Mouse (Mus musculus) kidney, adult 2 months (tissue): Measurements from ENCODE around the gene Grk6. TPM values are rescaled to one million over a fixed set of nuclear protein-coding genes. Genes with fewer than 3 reads are reported as not detected.
A peak's percentile ranks its signal among the peaks of the same experiment; 100 is the strongest.

Source experiments
- DNase-seq: peaks from one replicate; pipeline ENCODE4 v3.0.0; 2021
- H3K27ac ChIP-seq: fragments of 200-500 bp; 2 replicates; pipeline ENCODE4 v1.5.1; 2012; ENCODE audit warnings: low read depth, low read length, control low read depth, inconsistent platforms; ENCODE audit not compliant: insufficient read depth
- H3K27me3 ChIP-seq: fragments of 200-500 bp; replicated peaks from 2 replicates; pipeline ENCODE4 v1.6.1; 2012; ENCODE audit warnings: mild to moderate bottlenecking, moderate library complexity, low read length, inconsistent platforms; ENCODE audit not compliant: control insufficient read depth, insufficient read depth
- H3K36me3 ChIP-seq: fragments of 200-500 bp; 2 replicates; pipeline ENCODE4 v1.6.1; 2012; ENCODE audit warnings: mild to moderate bottlenecking, moderate library complexity, low read length, inconsistent platforms; ENCODE audit not compliant: control insufficient read depth, insufficient read depth
- H3K4me1 ChIP-seq: fragments of 200-500 bp; 2 replicates; pipeline ENCODE4 v1.6.1; 2011; ENCODE audit warnings: low read length; ENCODE audit not compliant: control insufficient read depth, insufficient read depth
- H3K4me3 ChIP-seq: fragments of 200-500 bp; 2 replicates; pipeline ENCODE4 v1.5.1; 2011; ENCODE audit warnings: mild to moderate bottlenecking, low read depth, low read length, control low read depth; ENCODE audit not compliant: insufficient read depth
- CTCF ChIP-seq: fragments of 200-500 bp; conservative IDR thresholded peaks from 2 replicates; pipeline ENCODE4 v1.5.1; 2011; ENCODE audit warnings: low read depth, mild to moderate bottlenecking, control low read depth, low read length, moderate library complexity, mixed read lengths; ENCODE audit not compliant: insufficient read depth, insufficient read length
- POLR2A ChIP-seq: fragments of 200-500 bp; IDR thresholded peaks from one replicate; pipeline ENCODE4 v1.6.1; 2011; ENCODE audit warnings: low read depth, low read length, control low read depth
- WGBS: fragments of 180-500 bp; shearing (Covaris S2); methylation state at CpG from one replicate; pipeline ENCODE4 v1.1.7; 2018; 5-methylcytosine and 5-hydroxymethylcytosine counted together
- polyA plus RNA-seq: library from polyadenylated mRNA; depleted of rRNA; stranded (reverse); fragments of >200 nt; gene quantifications from 2 replicates; pipeline ENCODE4 v1.2.3, GENCODE M21; 2012

The Grk6 gene
- polyA plus RNA-seq, 1 experiment = 27.4 TPM

DNA sequence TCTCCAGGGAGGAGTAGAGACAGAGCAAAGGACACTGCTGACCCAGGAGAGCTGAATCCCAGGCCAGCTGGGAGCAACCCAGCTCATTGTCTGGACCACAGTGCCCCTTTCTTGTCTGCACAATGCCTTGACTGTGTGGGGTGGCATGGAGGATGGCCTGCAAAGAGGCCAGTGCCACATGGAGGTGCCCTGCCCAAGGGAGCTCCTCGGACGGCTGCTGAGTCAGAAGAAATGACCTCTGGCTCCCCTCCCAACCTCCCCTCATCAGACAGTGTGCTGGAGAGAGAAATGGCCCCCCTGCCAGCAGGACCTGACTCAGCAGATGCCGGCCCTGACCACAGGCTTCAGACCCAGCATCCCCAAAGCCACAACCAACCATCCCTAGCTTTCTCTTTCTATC lies 20.3 kb downstream of the Grk6 start:
- Histone ChIP-seq H3K4me3 (no peak overlapping the region), H3K36me3 (no peaks in the 10 kb centered on the region), H3K27ac (no peak overlapping the region), H3K4me1 (no peaks in the 10 kb centered on the region), H3K27me3 (no peaks in the 10 kb centered on the region)
- DNase-seq = no peak
- TF ChIP-seq CTCF (no peak), POLR2A (no peak)
- WGBS = 29% methylated on average over 3 of the region's 3 CpGs

- no peak for DNase-seq
- H3K27me3 ChIP-seq = no peaks in the 10 kb centered on the region
- H3K27ac ChIP-seq = no peak overlapping the region
- TF ChIP-seq POLR2A = no peak
- no peak for TF ChIP-seq CTCF
- WGBS = 69% methylated on average over 5 of the region's 5 CpGs
- no peaks in the 10 kb centered on the region for H3K36me3 ChIP-seq
- H3K4me1 ChIP-seq = no peaks in the 10 kb centered on the region
- no peak overlapping the region for H3K4me3 ChIP-seq
These were observed 21.1 kb downstream of the Grk6 start for GRCm38 (mm10) chr13:55465830-55466440.

GRCm38 (mm10) chr13:55468851-55469560 lies 24.1 kb downstream of the Grk6 start:
- 50% methylated on average over 13 of the region's 13 CpGs for WGBS

DNA sequence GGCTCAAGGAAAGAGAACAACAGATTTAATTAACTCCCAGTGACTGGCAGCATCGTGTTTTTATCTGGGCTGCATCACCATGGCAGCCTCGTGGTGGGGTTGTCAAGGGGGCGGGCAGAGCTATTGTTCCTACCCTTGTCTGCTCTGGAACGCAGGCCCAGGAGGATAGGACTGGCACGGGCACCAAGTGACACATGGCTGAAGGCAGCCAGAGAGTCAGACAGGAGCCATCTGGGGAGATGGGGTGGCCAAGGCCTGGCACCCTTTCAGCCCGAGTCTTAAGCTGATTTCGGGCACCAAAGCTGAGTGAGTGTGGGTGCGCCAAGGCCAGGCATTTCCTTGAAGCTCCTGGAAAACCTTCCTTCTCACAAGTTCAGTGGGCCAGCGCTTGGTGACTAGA lies 25.5 kb downstream of the Grk6 start:
- TF ChIP-seq CTCF (no peak), POLR2A (no peak)
- DNase-seq = no peak
- no peak overlapping the region for H3K27ac ChIP-seq
- no peak overlapping the region for H3K4me3 ChIP-seq
- no peaks in the 10 kb centered on the region for H3K27me3 ChIP-seq
- H3K4me1 ChIP-seq = no peaks in the 10 kb centered on the region
- H3K36me3 ChIP-seq = no peaks in the 10 kb centered on the region
- WGBS = 79% methylated on average over 9 of the region's 9 CpGs

More at GRCm38 (mm10) chr13:55468851-55469560, 24.1 kb downstream of the Grk6 start:
- H3K4me3 ChIP-seq = no peak overlapping the region
- DNase-seq = peak; percentile 37
- no peaks in the 10 kb centered on the region for H3K27me3 ChIP-seq
- H3K36me3 ChIP-seq = no peaks in the 10 kb centered on the region
- H3K27ac ChIP-seq = no peak overlapping the region
- no peaks in the 10 kb centered on the region for H3K4me1 ChIP-seq
- peak; percentile 53 for TF ChIP-seq CTCF
- TF ChIP-seq POLR2A = no peak

- no peaks in the 10 kb centered on the region for H3K4me1 ChIP-seq
- peak; percentile 67 for TF ChIP-seq CTCF
- no peak for TF ChIP-seq POLR2A
- H3K4me3 ChIP-seq = peak overlapping the region; percentile 58
- no peaks in the 10 kb centered on the region for H3K27me3 ChIP-seq
- no peaks in the 10 kb centered on the region for H3K36me3 ChIP-seq
- WGBS = under 1% methylated on average over 54 of the region's 54 CpGs
- peak; percentile 84 for DNase-seq
- no peak overlapping the region for H3K27ac ChIP-seq
These were observed 26.4 kb downstream of the Grk6 start for GRCm38 (mm10) chr13:55471156-55471818.

DNA sequence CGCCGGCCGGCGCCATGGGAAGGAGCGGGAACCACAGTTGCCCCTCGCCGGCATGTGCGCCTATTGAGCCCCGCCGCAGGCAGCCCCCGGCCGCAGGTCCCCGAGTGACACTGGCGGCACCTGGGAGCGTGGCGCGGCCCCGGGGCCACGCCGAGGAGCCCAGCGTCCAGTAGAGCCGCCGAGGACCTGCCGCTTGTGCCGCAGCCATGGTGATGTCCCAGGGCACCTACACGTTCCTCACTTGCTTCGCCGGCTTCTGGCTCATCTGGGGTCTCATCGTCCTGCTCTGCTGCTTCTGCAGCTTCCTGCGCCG lies 26.9 kb downstream of the Grk6 start:
- Histone ChIP-seq H3K36me3 (no peaks in the 10 kb centered on the region), H3K27ac (no peak overlapping the region), H3K4me1 (no peaks in the 10 kb centered on the region), H3K4me3 (peak overlapping the region; percentile 58), H3K27me3 (no peaks in the 10 kb centered on the region)
- WGBS = under 1% methylated on average over 31 of the region's 31 CpGs
- DNase-seq = no peak
- no peak for TF ChIP-seq CTCF

DNA sequence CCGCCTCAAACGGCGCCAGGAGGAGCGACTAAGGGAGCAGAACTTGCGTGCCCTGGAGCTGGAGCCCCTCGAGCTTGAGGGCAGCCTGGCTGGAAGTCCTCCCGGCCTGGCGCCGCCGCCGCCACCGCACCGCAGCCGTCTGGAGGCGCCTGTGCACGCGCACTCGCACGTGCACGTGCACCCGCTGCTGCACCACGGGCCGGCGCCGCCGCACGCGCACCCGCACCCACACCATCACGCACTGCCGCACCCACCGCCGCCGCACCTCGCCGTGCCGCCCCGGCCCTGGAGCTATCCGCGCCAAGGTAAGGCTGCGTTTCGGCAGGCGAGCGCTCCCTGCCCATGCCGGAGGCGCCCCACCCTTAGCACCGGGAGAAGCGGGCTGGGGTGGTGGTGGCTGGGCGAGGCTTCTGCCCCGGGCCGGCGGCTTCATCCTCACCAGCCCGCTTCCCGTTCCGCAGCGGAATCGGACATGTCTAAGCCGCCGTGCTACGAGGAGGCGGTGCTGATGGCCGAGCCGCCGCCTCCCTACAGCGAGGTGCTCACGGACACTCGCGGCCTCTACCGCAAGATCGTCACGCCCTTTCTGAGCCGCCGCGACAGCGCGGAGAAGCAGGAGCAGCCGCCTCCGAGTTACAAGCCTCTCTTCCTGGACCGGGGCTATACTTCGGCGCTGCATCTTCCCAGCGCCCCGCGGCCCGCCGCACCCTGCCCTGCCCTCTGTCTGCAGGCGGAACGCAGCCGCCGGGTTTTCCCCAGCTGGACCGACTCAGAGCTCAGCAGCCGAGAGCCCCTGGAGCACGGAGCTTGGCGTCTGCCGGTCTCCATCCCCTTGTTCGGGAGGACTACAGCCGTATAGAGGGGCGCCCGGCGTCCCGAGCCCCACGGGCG lies 27.5 kb downstream of the Grk6 start:
- no peaks in the 10 kb centered on the region for H3K36me3 ChIP-seq
- H3K27me3 ChIP-seq = no peaks in the 10 kb centered on the region
- H3K27ac ChIP-seq = no peak overlapping the region
- WGBS = 4% methylated on average over 103 of the region's 103 CpGs
- DNase-seq = peak; percentile 46
- H3K4me1 ChIP-seq = no peaks in the 10 kb centered on the region
- no peak for TF ChIP-seq POLR2A
- peak overlapping the region; percentile 58 for H3K4me3 ChIP-seq
